Mouse (Mus musculus) C2C12 (cell line): ENCODE results near the gene Prl7a2. TPM values are rescaled to one million over a fixed set of nuclear protein-coding genes. Genes with fewer than 3 reads are reported as not detected.

ENCODE experiments used
- H3K27me3 ChIP-seq: one replicate; pipeline ENCODE4 v1.6.1; 2011; ENCODE audit not compliant: control insufficient read depth, insufficient read depth, insufficient read length
- H3K36me3 ChIP-seq: one replicate; pipeline ENCODE4 v1.6.1; 2011; ENCODE audit not compliant: control insufficient read depth, insufficient read depth
- H3K4me3 ChIP-seq: one replicate; pipeline ENCODE4 v1.5.1; 2011; ENCODE audit warnings: mild to moderate bottlenecking, control low read depth; ENCODE audit not compliant: poor library complexity, insufficient read depth, severe bottlenecking
- H3K79me2 ChIP-seq: one replicate; pipeline ENCODE4 v1.6.1; 2011; ENCODE audit not compliant: control insufficient read depth, insufficient read depth
- H3K79me3 ChIP-seq: one replicate; pipeline ENCODE4 v1.6.1; 2011; ENCODE audit warnings: low read depth, control low read depth
- H3ac ChIP-seq: one replicate; pipeline ENCODE3; 2011; ENCODE audit warnings: low read depth; ENCODE audit not compliant: control insufficient read depth, insufficient read length
- CEBPB ChIP-seq: IDR thresholded peaks from one replicate; pipeline ENCODE4 v1.6.1; 2011; ENCODE audit warnings: low read depth, mild to moderate bottlenecking, control low read depth, moderate library complexity
- CTCF ChIP-seq: IDR thresholded peaks from one replicate; pipeline ENCODE4 v1.5.1; 2011; ENCODE audit not compliant: control insufficient read depth, insufficient read depth, insufficient read length
- FOSL1 ChIP-seq: IDR thresholded peaks from one replicate; pipeline ENCODE4 v1.8.0; 2011; ENCODE audit warnings: mild to moderate bottlenecking, low read length; ENCODE audit not compliant: poor library complexity, insufficient read depth, severe bottlenecking
- MAX ChIP-seq: IDR thresholded peaks from one replicate; pipeline ENCODE4 v1.6.1; 2011; ENCODE audit warnings: mild to moderate bottlenecking, control low read depth
- MYOD1 ChIP-seq: IDR thresholded peaks from one replicate; pipeline ENCODE4 v1.6.1; 2011; ENCODE audit warnings: low read depth; ENCODE audit not compliant: control insufficient read depth, insufficient read length
- MYOG ChIP-seq: IDR thresholded peaks from one replicate; pipeline ENCODE4 v1.6.1; 2011; ENCODE audit not compliant: control insufficient read depth, insufficient read length; ENCODE audit errors: extremely low read depth
- USF1 ChIP-seq: IDR thresholded peaks from one replicate; pipeline ENCODE4 v1.6.1; 2011; ENCODE audit warnings: low read depth, mild to moderate bottlenecking, control low read depth, moderate library complexity
- polyA plus RNA-seq: library from polyadenylated mRNA; unstranded; fragments of >200 nt; fragmentation: generic; extraction: Trizol; gene quantifications from one replicate; pipeline ENCODE4 v1.2.1, GENCODE M21; 2012; ENCODE audit warnings: missing spikeins

The Prl7a2 gene
- polyA plus RNA-seq, 1 experiment = not detected

- Histone ChIP-seq H3K79me2 (no peaks in the 10 kb centered on the region), H3K79me3 (no peaks in the 10 kb centered on the region)
- no peak for TF ChIP-seq CTCF
- TF ChIP-seq FOSL1 = no peak
- TF ChIP-seq USF1 = no peak
- TF ChIP-seq MYOD1 = no peak
- TF ChIP-seq CEBPB = no peak
- no peak for TF ChIP-seq MAX
- TF ChIP-seq MYOG = no peak
Measured at GRCm38 (mm10) chr13:27610482-27610881, 57.4 kb downstream of the Prl7a2 start, which contains the start of gene Prl7b1. Gene Prl7b1, minus strand, starts transcription at chr13:27610582.

More at GRCm38 (mm10) chr13:27610482-27610881, 57.4 kb downstream of the Prl7a2 start, which contains the start of gene Prl7b1:
- Histone ChIP-seq H3K36me3 (no peaks in the 10 kb centered on the region), H3K4me3 (no peak within 1 kb of the TSS), H3K27me3 (no peaks in the 10 kb centered on the region), H3ac (no peak within 1 kb of the TSS)

Other genes starting within 250 kb of the Prl7a2 start
- not detected for gene Prl8a6, start 229.3 kb downstream of the Prl7a2 start, polyA plus RNA-seq
- gene Prl8a8, start 154.8 kb downstream of the Prl7a2 start, polyA plus RNA-seq = not detected
- not detected for gene Prl8a9, start 103.4 kb downstream of the Prl7a2 start, polyA plus RNA-seq
- gene Prl8a1, start 85.9 kb downstream of the Prl7a2 start, polyA plus RNA-seq = not detected
- gene Prl7b1, start 57.5 kb downstream of the Prl7a2 start, polyA plus RNA-seq = not detected
- gene Prl7a1, start 25.5 kb downstream of the Prl7a2 start, polyA plus RNA-seq = 0.12 TPM
- gene Prl7d1, start 48.7 kb upstream of the Prl7a2 start, polyA plus RNA-seq = not detected
- not detected for gene Prl7c1, start 112.8 kb upstream of the Prl7a2 start, polyA plus RNA-seq
- not detected for gene Prl2a1, start 133.6 kb upstream of the Prl7a2 start, polyA plus RNA-seq
- gene Prl2c1, start 181.3 kb upstream of the Prl7a2 start, polyA plus RNA-seq = 0.06 TPM